Mouse (Mus musculus) urinary bladder, adult 18-20 months (tissue): Measurements from ENCODE around the gene Canx.

Experiments
- DNase-seq, 2 experiments: peaks; one replicate each; pipeline ENCODE4 v3.0.0; 2022; ENCODE audit warnings: low spot score in 2 of 2, mixed read lengths in 2 of 2

Gene Canx

GRCm38 (mm10) chr11:50275568-50276151 is 49.8 kb downstream of the Canx start:
- DNase-seq, result no peak

- DNase-seq, result no peak
These were observed 50.4 kb downstream of the Canx start for GRCm38 (mm10) chr11:50275077-50275476.

- no peak for DNase-seq
These were observed 52.7 kb downstream of the Canx start for GRCm38 (mm10) chr11:50272819-50273218.

GRCm38 (mm10) chr11:50269885-50270284 is 55.6 kb downstream of the Canx start:
- DNase-seq, result no peak

GRCm38 (mm10) chr11:50269163-50269562 is 56.3 kb downstream of the Canx start:
- DNase-seq, result no peak

- no peak for DNase-seq
These were observed 58.5 kb downstream of the Canx start for GRCm38 (mm10) chr11:50266997-50267396.

- DNase-seq, result no peak
These were observed 59.5 kb downstream of the Canx start for GRCm38 (mm10) chr11:50265931-50266330.

- no peak for DNase-seq
These were observed 62.3 kb downstream of the Canx start for GRCm38 (mm10) chr11:50263198-50263597.

GRCm38 (mm10) chr11:50262020-50262419 is 63.5 kb downstream of the Canx start:
- DNase-seq, result no peak

GRCm38 (mm10) chr11:50258310-50258709 is 67.2 kb downstream of the Canx start:
- no peak for DNase-seq

- no peak for DNase-seq
These were observed 68.9 kb downstream of the Canx start for GRCm38 (mm10) chr11:50256615-50257014.

GRCm38 (mm10) chr11:50254010-50254580 is 71.4 kb downstream of the Canx start:
- no peak for DNase-seq

GRCm38 (mm10) chr11:50253393-50253792 is 72.1 kb downstream of the Canx start:
- no peak for DNase-seq

GRCm38 (mm10) chr11:50252684-50253265 is 72.7 kb downstream of the Canx start:
- DNase-seq, result no peak

GRCm38 (mm10) chr11:50252166-50252565 is 73.3 kb downstream of the Canx start:
- no peak for DNase-seq

- no peak for DNase-seq
These were observed 76.9 kb downstream of the Canx start for GRCm38 (mm10) chr11:50248473-50249171.

- DNase-seq, result no peak
These were observed 80.2 kb downstream of the Canx start for GRCm38 (mm10) chr11:50245269-50245668.
